Mouse (Mus musculus): ENCODE data around the gene Prdm12.

Prdm12 gene

DNA sequence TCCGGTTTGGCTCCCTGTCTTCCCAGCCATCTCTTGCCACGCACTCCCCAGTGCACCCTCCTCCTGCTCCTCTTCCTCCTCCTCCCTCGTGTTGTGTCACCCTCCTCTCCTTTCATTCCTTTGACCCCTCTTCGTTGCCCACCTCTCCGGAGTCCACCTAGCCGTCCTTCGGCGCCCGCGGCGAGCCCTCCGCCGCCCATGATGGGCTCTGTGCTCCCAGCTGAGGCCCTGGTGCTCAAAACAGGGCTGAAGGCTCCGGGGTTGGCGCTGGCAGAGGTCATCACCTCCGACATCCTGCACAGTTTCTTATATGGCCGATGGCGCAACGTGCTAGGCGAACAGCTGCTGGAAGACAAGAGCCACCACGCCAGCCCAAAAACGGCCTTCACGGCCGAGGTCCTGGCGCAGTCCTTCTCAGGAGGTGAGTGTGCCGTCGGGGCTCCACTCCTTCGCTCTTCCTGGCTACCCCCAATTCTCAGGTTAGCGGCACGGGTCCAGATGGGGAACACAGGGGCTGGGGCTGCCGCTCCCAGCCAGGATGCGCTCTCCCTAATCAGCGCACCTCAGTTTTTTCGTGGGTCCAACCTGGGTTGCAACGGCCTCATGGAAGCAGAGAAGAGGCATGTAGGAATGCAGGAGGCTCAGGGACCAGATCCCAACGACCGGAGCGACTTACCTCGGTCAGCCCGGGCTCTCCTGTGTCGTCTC lies at the start of gene Prdm12:
TSS of gene Prdm12 (plus strand) at position 137 of the 708 bp plus-strand sequence.
- no peak for DNase-seq

DNA sequence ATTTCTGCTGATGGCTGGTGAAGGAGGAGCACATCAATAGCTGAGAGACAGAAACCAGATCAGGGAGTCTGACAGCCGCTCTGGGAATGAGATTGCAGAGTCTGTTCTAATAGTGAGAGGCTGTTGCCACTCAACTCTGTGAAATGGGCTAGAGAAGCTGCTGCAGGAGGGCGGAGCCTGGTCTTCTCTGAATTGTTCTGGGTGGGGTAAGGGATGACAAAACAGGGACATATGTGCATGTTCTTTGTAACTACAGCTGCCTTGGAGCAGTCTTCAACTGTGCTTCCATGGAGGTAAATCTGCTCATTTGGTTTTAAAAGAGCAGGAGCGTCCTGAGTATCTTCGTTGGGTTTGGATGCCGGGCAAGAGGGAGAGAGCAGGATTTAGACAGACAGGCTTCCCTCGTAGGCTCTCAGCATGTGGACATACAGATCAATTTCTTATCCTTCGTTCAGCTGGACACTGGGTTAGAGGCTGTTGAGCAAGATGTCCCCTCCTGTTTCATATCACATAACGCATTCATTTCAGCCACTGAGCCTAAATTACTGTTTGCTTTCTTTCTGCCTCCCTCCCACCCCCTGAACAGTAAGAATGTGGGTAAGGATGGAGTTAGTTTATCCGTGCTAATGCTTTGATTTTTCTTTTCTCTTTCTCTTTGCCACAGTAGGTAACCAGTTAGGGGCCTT lies 47.9 kb upstream of the Prdm12 start:
- no peak for DNase-seq

DNA sequence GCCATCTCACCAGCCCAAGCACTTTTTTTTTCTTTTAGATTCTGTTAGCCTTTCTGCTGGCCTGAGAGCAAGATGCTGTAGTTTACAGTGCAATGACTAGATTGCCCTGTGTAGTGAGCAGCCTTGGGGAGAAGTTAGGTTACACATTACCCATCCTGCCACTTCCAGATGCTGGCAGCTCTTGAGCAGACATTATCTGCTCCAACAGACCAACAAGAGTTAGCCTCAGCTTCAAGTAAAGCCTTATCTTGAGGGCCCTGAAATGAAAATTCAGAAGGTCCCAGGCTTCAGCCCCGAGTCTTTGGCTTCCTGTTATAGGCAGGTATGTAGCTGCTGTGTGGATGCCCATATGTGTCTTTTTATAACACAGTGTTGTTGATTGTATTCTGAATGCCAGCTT lies 32.3 kb upstream of the Prdm12 start:
- no peak for DNase-seq

DNA sequence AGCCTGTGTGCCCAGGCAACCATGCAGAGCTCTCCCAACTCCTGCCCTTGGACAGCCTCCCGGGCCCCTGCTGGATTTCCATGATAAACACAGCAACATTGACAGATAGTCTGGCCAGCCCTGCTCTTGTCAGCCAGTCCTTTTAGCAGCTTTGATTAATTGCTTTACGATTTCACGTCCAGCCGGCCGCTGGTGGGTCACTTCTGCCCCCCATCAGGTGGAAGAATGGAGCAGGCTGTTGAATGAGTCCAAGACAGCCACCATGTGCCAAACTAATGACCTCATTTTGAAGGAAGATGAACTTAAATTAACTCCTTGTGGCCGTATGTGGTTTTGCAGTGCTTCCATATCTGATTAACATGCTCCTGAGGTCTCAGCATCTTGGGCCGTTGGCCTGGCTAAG lies 30.0 kb upstream of the Prdm12 start:
- DNase-seq, result peak; percentile 21 to 22

DNA sequence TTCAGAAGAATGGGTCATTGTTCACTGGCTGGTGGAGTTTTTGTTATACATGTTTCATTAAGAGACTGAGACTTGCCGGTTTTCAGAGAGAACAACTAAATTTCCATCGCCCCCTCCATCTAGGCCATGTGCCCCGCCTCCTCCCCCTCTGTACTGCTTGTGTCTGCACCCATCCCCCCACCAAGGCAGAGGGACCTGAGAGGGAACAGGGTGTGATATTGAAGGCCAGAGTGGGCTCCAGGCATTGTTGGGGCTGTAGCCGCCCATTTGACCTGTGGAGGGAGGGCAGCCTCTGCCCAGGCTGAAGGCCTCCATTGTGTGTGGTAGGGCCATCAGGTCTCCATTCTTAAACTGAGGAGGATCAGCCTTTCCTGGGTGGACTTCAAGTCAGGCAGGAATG lies 28.9 kb upstream of the Prdm12 start:
- no peak for DNase-seq

DNA sequence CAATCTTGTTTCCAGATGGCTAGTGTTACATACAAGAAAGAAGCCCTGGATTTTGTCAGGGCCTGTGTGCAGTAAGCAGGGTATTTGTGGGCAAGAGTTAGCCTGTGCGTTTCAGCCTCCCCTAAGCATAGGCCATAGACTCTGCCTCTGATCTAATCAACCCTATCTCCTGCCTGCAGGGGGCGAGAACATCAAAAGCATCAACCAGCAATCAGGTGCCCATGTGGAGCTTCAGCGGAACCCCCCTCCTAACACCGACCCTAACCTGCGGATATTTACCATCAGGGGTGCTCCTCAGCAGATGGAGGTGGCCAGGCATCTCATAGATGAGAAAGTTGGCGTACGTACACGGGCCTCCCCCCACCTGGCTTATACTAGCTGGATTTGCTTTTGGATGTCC lies 28.4 kb upstream of the Prdm12 start:
- no peak for DNase-seq

DNA sequence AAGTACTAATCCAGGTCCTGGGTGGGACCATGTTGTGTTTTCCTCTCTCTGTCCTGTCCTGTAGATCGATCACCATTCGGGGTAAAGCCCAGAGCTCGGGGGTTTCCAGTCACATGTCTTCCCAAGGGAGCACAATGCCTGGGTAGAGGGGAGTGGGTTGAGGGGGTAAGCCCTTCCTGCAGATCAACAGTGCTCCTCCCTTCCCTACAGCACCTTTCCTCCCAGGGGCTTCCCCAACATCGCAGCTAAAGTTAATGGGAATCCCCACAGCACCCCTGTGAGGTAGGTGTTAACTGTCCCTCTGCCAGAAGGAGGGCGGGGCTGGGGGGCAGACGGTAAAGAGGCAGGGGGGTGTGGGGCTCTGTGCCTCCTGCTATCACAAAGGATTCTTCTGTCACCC lies 27.2 kb upstream of the Prdm12 start:
- DNase-seq, result no peak

DNA sequence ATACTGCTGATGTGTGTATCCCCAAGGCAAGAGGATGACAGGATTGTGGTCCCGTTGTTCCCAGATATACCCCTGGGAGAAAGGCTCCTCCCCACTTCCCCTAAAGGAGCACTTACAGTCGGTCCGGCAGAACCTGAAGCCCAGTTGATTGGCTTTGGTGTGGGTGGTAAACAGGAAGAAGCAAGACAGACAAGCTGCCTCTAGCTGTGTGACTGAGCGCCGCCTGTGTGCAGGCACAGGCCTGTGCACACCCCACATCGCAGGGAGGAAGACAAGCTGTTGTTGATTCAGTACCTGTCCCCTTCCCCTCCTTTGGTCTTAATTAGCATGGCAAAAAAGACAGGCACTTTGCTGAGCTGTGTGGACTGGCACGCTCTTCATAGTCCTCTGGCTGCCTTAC lies 26.1 kb upstream of the Prdm12 start:
- no peak for DNase-seq

DNA sequence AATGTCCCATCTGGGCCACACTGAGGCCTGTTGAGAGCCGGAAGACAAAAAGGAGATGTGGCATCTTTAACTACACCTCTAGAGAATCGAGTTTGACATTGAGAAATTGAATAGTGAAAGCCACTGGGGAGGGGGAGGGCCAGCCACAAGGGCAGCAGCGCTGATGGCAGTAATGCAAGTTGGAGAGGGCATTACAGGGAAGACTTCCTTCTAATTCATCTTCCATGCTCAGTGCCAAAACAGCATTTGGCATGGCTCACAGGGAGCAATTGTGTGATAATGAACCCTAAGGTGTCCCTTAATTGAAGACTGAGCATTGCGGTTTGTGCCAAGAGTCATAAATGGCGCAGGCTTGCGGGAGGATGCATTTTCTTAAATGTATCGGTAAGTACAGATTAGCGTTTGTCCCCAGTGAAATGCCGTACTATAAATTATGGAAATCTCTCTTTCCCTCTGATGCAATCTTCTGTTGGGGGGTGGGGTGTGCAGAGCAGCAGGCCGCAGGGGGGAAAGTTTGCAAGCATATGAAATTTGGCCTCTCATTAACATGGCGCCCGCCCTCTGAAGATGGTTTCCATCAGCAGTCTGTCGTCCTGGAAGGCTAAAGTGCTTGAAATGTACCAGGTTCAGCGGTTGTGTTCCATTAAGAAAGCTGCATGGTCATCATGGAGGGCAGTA lies 21.2 kb upstream of the Prdm12 start:
- DNase-seq, result no peak

DNA sequence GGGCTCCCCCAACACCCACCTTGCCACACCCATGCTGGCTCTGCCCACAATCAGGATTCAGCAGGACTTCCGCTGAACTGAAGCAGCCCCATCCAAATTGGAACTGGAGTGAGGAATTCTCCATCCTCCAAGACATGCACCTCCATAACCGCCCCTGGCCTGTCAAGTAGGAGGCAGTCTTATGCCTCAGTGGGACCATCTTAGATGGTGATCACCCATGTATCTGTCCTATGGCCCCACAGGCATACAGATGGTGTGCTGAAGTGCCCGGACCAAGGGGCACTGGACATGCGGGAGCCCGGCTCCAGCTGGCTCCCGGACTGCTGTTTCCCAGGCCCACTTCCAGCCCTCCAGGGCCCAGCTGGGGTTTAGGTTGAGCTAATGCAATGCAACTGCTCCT lies 20.6 kb upstream of the Prdm12 start:
- DNase-seq, result no peak

DNA sequence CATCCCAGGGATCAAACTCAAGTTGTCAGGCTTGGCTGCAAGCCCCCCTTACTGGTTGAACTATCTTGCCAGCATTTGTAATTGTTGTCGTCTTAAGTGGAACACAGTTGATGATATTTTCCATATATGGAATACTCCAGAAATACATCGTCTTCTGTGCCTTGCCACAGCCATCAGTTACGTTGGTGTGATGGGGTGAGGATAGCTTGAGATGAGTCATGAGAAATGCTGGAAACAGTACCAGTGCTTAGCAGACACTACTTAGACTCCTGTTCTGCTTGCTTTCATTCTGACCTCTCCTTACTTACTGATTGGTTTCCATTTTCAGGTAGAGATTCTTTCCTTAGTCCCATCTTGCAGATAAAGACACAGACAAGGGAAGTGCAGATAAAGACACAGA lies 6.3 kb upstream of the Prdm12 start:
- no peak for DNase-seq

DNA sequence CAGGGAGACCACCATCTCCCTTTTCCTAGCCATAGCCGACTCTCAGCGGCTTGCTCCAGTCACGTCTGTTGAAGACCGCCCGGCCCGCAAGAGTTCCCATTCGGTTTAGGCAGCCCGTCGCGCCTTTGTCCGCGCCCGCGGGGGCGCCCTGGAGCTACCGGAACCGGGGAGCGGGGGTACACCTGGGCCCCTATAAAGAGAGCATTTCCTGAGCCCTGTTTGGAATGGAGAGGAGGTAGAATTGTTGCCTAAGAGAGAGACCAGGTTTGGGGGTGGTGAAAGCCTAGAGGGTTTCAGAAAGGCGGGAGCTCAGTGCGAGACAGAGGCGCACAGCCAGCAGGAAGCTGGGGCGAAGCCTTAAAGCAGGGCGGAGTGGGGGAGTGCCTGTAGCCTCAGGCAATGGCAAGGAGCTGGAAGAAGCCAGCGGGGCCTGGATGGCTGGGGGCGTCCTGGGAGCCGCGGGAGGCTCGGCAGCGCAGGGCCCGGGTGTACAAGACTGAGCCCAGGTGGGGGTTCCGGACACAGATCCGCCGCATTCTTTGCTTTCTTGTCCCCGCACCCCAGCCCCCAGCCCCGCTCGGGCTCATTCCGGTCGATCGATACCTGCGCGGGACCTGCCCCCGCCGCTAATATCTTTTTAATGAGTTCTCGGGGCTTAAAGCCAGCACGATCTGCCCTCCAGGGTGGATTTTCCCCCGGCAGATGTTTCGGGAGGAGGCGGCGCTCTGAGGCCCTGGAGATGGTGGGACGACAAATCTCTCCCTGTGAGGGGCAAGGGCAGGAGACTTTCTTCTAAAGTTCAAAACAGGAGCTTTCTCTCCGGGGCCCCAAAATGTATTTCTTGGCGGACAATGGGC lies 4.3 kb upstream of the Prdm12 start:
- no peak for DNase-seq

DNA sequence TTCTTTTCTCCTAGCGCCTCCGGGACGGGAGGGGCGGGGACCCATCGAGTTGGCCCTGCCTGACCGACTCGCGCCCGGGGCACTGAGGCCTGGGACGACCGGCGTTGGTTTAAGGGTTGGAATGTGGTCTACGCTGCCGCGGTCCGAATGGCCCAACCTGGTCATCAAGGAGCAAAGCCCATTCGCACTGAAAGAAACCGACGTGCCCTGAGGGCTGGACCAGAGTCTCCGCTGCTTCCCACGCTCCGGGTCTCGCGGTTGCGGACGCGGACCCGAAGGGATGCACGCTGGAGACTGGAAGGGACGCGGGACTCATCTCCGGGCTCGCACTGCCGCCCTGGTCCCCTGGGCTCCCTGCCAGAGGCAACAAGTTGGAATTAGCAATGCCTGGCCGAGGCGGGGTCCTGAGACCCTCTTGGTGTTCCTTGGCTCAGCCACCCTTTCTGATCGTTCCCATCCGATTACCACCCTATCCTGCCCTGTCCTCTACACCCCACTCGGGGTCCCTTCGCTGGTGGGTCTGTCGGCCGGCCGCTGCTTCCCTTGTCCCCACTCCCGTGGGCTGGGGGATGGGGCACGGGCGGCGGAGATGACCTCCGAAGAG lies 3.6 kb upstream of the Prdm12 start:
- no peak for DNase-seq

DNA sequence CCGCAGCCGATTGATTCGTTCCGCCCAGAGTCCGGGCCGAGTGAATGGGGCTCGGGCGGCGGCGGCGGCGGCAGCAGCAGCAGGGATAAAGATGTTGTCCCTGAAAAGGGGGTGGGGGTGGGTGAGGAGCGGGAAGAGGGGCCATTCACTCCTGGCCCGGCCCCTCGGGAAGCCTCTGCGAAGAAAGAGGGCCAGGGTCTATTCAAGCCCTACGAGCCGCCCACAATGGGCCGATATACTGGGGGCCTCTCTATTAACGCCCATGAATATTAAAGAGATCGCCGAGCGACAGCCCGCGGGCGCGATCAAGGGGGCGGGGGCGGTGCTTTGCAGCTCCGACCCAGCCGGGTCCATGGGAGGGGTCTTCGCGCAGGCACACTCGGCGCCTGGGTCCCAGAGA lies 3.1 kb upstream of the Prdm12 start:
- no peak for DNase-seq

DNA sequence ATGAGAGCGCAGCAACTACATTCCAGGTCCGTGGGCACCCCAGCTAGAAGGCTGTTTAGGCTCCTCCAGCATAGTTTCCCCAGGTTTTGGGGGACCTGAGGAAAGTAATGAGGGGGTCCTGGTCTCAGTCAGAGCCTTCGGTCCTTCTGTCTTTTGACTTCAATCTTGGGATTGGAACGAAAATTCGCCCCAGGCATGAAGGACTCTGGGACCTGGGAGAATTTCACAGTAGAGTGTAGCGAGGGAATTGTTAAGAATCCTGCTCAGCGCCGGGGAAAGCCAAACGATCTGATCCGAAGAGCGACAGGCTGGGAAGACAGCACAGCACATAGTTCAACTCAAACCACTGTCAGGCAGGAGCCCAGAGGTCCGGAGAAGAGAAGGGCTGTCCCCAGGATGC lies 2.5 kb upstream of the Prdm12 start:
- no peak for DNase-seq

DNA sequence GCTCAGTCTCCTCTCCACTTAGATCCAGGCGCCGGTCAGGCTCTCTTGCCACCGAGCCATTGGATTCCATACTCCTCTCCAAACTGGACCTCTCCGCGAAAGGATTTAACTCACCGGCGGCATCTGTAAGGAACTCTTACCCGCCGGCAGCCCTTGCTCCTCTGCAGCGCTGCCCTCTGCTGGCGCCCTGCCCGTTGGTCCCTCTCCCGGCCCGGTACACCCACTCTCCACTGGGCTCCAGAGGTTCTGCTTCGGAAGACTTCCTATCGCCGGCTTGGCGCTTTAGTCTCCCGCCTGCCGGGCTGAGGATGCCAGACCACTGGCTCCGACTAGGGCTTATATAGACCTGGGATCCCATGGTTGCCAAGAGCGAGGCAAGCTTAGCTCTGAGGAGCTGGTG lies 2.0 kb upstream of the Prdm12 start:
- peak in 1 of 2 experiments; percentile 25 for DNase-seq

DNA sequence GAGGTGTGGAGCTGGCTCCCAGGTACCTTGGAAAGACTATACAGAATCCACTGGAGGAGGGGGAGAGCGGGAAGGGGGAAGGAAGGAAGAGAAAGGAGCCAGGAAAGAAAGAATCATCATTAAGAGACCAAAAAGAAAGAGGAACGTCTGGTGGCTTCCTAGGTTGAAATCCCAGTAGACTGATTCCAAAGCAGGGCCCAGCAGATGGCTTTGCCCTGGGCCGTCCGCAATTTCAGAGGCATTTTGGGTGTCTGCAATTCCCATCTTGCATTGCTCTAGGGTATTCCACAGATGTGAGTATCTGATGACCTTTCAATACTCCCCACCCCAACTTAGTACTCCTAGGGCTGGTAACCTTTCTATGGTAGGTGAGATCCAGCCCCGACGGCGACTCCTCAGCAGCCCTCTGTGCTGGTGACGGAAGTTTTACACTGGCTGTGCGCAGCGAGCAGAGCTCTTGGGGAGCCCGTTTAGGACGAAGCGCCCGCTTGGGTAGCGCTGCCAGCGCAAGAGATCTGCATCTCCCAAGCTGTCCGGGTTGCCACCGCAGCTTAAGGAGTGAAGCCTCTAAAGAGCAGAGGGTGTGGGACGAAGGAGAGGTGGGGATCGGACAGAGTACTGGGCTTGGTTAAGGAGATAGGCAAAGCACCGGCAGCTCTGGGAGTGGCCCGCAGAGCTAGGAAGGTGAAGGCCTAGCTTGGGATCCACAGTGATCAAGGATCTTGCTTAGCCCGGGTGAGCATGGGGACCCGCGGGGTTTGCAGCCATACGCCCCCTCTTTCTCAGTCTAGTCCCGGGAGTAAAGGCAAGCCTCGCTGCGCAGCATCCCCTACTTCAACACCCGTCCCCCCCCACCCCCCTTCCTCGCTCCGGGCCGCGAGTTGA lies 1.0 kb upstream of the Prdm12 start:
- no peak for DNase-seq

DNA sequence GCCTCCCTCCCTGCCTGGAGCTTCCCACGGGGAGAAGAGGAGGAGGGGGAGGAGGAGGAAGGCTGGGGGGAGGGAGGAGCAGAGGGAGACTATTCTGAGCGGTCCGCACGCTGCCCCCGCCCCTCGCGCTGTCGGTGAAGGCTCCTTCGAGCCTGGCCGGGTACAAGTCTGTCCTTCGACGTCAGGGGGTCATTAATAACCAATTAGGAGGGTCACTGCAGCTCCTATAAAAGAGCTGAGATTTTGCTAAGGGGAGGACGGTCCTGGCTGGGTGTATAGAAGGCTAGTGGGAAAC lies 424 bp upstream of the Prdm12 start:
- no peak for DNase-seq

DNA sequence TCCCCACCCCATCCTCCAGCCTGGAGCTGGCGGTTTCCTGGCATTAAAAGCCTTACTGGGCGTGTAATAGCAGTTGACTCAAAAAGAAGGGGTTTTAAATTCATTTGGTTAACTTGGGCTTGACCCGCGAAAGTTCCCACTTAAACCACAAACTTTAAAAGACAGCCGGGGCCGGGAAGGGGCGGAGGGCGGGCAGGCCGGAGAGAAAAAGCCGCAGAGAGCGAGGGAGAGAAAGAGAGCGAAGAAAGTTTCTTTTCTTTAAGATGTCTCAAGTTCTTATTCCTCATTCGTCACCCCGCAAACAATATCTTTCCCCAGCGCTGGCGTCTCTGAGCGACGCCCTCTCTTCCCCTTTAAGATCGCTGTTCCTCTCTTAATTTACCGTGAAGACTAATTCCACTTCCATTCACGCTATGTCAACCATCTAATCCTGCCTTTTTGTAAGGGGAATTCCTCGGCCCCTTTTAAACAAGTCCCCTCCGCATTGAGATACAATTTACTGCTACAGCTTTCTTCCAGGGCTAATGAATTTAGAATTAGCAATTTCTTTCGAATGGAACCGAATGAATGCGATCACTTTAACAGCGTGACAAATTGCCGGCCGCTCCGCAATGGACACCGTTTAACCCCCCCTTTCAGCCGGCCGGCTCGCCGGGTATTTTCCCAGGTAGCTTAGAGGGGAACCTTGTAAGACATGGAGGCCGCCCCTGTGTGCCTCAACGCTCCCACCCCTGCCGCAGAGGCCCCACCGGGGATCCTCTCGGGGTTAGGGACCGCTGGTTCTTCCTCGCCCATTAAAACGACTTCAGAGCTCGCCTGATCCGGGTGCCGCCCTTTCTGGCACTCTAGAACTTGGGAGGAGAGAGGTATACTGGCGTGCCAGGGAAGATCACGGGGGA lies 1.0 kb downstream of the Prdm12 start:
- no peak for DNase-seq

DNA sequence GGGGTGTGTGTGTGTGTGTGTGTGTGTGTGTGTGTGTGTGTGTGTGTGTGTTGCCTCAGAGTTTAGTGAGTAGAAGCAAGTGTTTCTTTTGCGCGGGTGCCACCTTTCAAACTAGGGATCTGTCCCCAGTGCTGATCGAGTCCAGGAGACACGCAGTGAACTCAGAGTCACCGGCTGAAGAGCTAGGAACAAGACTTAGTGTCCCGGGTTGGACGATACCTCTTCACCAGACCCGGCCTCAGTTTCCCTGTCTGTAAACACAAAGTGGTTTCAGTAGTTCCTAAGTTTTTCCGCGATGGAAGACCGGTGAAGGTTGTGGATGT lies 1.6 kb downstream of the Prdm12 start:
- no peak for DNase-seq

DNA sequence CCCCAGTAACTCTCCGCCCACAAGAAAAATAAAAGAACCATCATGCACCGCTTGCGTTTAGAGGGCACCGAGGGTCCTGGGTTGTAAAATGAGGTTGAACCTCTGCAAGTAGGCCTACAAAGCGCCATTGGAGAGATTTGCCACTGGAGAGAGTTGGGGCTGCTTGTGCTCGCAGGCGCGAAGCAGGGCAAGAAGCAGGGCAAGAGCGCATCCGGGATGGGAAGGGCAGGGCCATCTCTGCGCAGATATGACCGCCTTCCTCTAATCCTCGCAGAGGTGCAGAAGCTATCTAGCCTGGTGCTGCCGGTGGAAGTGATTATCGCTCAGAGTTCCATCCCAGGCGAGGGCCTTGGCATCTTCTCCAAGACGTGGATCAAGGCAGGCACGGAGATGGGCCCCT lies 2.1 kb downstream of the Prdm12 start:
- no peak for DNase-seq

All from cerebellum, adult 18-20 months (tissue).